Mouse (Mus musculus) inflammation-experienced regulatory T-cells, adult 6 months (primary cell): Measurements from ENCODE around the gene Itgb1bp2. TPM values are rescaled to one million over a fixed set of nuclear protein-coding genes. Genes with fewer than 3 reads are reported as not detected.

ENCODE experiments used
- ATAC-seq: one replicate; pipeline ENCODE4 v1.8.0; 2017
- polyA plus RNA-seq, 3 experiments: library from polyadenylated mRNA; unstranded; fragments of 100-300 nt; shearing (Covaris generic); gene quantifications; one replicate each; pipeline ENCODE4 v1.2.1; 2017

Gene Itgb1bp2
- polyA plus RNA-seq: under 1 TPM in 2 of 3 experiments, not detected in 1; 0.26 to 0.73 TPM

DNA sequence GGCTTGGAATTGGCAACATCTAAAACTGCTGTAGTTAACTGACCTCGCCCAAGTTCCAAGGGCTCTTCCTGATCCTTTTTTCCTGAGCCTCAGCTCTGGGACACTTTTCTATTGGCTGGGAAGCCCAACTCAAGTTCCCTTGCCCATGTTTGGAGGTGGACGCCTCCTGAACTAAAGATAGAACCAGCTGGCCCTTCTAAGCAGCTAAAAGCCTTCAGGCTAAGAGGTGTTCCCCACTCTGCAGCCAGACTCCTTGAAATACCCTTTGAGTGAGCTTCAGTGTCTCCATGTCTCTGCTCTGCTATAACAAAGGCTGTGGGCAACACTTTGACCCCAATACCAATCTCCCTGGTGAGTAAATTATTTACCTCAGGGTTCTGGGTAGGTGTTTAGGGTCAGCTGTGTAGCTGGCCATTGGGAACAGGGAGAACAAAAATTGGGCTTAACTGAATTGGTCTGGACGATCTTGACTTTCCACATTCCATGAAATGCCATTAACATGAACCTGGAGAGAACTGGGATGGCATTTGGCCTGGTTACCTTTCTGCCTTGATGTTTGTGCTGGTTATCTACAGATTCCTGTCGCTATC is at the start of gene Itgb1bp2:
Itgb1bp2 (plus strand) TSS at position 203 of the 590 bp plus-strand sequence.
- no peak for ATAC-seq

DNA sequence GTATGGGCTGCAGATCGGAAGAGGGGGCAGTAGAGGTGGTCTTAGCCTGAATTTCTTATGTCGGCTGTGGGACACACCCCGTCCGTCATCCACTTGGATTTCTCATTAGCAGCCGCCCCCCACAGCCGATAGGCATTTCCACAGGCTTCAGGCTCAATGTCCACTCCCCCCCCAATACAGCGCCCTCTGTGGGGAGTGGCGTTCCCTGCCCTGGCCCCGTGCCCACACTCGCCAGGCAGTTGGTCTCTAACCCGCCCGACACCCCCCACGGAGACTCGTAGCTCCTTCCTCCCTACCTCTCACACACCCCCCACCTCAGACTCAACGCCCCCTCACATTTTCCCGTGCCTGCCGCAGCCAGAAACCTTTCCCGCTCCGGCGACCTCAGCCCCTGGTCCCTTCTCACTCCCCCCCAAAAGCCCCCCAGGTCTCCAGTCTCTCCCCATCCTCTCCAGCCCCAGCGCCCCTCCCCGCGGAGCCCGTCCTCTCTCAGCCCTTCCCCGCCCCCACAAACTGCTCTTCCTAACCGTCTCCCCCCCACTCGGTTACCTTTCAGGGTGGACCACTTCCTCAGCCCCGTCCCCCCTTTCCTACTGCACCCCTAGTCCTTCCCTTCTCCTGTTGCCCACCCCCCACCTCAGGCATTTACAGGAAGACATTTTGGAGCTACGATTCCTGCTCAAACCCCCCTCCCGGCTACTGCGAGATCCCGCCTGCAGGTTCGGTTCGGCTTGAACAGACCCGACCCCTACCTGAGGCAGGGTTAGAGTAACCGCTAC is 29.8 kb upstream of the Itgb1bp2 start:
- peak; percentile 12 for ATAC-seq

DNA sequence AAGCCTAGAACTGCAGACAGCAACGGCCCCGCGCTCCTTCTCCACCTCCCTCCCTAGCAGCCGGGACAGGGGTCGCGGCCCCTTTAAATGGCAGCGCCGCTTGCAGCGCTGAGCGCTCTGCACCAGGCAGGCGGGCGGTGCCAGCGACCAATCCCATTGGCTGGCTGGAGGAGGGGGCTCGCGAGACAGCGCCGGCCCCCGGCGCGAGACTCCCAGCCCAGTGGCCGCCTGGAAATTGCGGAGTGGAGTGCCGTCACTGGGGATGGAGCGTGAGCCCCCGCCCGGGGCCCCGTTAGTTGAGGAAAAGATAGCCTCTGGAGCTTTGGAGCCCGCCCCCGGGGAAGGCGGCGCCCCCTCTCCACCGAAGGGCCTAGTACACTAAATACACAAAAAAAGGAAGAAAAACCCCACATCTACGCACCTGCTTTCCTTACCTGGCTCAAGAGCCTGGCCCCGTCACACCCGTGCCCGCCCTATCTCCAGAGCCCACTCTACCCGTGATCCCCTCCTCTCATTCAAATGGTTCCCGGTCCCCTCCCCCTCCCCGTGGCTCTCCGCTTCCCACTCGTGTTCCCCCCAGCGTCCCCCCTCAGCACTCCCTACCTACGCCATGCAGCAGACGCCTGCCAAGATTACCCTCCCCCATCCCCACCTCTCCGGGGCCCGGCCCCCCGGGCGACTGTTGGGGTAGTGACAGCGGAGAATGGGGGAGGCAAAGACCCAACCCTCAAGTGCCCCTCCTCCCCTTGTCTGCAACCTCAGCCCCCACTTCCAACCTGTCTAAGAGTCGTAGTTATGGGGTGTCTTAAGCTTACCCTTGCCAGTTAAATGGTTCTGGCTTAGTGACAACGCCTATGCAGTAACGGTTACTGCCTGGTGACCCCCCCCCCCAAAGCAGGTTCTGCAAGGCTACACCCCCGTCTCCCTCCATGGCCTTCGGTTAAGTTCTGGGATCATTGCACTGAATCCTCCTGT is 28.9 kb upstream of the Itgb1bp2 start:
- ATAC-seq: peak; percentile 93

DNA sequence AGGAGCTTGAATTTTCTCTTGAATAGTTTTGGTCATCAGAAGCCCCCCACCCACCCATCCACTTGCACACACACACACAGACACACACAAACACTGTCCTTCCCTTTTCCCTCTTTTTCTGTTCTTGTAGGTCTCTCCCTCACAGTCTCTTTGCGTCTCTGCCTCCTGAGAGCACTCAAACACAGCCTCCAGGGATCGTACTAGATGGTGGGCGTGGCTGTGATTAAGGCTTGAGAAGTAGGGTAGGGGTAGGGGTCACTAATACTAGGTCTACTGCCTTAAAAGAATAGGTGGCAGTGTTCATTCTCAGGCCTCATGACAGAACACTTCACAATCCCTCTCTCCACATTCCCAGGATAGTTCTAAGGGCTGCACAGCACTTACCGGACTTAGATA is 28.2 kb upstream of the Itgb1bp2 start, which contains the start of gene Zmym3:
Zmym3 (minus strand) TSS at position 150 of the 396 bp plus-strand sequence.
- no peak for ATAC-seq

DNA sequence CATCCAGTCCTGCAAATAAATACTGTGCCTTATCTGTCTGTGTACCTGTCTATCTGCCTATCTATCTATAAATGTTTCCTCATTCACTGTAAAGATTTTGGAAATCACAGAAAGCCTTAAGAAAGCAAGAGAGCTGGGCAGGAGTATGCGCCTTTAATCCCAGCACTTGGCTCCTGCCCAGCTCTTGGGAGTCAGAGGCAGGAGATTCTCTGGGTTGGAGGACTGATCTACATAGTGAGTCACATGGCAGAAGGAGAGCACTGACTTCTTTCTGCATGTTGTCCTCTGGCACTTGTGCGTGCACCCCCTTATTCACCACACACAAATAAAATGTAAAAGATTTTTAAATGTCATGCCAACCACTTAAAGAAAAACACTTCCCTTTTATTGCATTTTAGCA is 25.4 kb upstream of the Itgb1bp2 start:
- ATAC-seq: no peak

DNA sequence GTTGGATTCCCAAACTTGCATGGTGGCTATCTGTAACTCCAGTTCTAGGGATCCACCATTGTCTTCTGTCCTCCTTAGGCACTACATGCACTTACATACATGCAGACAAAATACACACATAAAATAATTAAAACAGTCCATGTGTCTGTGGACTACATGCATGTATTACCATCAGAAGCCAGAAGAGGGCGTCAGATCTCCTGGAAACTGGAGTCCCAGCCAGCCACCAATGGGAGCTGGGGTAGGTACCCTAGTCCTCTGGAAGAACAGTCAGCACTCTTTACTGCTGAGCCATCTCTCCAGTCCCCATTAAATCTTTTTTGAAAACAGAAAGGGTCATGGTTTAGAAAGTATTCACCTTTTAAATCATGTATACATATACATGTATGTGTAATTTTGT is 21.1 kb upstream of the Itgb1bp2 start:
- no peak for ATAC-seq

DNA sequence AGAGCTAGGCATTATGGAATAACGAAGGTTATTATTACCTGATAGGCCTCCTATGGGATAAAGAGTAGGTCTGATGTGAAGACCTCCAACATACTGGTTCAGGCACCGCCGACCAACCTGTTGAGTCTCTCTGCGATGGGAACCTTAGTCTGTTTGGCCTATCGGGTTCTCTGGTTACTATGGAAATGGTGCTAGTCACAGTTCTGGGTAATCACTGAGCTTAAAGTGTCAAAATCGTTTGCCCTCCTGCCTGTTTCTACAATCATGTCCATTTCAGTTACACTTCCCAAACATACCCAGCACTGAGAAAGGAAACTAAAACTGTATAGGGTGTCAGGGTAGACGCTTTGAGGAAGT is 20.1 kb upstream of the Itgb1bp2 start:
- peak; percentile 5 for ATAC-seq

DNA sequence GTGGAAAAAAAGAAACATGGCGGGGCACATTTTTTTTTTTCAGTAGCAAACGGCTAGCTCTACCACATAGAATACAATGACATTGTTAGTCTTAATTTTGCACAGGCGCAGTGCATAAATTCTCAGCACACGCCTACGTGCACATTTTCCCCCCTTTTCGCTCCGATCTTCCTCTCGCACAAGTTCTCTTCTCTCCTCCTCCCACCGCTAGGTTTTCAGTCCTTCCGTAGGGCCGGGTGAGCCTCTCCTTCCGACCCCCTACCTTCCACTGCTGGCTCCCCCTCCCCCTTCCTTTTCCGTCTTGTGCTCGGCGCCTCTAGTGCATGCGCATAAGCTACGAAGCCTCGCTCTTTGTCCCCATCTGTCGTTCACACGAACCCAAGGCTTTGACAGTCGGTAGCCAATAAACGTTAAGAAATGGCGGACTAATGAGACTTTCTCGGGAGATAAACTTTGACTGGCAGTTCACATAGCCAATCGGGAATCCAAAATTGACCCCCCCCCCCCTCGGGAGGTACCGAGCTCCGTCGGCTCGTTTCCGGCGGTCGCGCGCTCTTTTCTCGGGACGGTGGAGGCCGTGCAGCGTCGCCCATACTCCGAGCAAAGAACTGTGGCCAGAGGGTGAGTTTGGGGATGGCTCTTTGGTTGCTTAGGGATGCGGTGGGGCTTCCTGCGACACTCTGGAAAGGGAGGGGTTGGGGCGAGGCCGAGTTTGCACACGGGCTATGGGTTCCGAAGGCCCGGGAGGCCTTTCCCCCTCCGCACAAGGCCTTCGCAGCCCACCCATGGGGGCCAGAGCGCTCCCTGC is 19.5 kb upstream of the Itgb1bp2 start, which contains the start of gene Nono:
Nono (plus strand) TSS at position 177 of the 808 bp plus-strand sequence.
- peak; percentile 90 for ATAC-seq

DNA sequence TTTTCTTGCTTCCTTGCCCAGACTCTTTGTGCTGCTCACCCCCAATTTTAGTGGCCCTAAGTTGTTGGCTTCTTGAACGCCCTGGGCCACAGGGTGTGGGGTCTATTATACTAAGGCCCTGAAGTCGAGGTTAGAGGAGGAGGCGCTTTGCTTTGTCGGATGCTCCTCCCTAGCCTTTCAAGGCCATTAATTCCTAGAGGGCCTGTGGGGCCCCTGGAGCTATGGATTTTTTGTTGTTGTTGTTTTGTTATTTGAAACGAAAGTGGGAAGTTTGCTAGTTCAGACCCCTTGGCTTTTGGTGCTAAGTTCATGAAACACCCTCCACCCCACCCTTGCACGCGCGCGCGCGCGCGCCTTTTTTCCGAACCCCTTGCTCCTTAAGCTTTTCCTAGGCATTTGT is 18.9 kb upstream of the Itgb1bp2 start:
- no peak for ATAC-seq

DNA sequence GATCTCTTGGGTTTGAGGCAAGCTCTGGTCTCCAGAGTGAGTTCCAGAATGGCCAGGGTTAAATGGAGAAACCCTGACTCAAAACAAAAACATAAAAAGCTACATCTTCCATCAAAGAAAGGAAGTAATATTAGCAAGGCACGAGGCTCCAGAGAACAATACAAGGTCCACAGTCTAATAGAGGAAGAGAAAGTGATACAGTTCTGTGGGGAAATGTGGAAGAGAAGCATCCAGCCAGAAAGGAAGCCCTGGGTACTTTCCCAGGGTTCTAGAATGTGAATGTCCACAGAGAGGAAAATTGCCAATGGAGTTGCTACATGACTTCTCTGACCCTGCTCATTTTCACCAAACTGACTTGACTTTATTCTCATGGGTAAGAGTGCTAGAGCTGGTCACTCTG is 2.3 kb downstream of the Itgb1bp2 start:
- no peak for ATAC-seq

DNA sequence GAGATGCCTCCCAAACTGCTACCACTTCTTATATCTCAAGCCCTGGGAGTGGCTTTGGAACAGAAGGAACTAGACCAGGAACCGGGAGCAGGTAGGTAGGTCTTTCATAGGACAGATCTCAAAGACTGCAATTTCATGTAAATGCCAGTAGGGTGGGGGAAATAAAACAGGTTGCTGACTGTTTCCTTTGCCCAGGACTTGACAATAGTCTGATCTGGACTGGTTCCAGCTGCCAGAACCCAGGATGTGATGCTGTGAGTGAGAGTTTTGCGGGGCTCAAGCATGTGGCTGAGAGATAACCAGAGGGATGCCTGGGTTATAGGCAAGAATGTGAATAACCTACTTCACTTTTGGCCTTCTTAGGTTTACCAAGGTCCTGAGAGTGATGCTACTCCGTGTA is 2.7 kb downstream of the Itgb1bp2 start:
- ATAC-seq: no peak

DNA sequence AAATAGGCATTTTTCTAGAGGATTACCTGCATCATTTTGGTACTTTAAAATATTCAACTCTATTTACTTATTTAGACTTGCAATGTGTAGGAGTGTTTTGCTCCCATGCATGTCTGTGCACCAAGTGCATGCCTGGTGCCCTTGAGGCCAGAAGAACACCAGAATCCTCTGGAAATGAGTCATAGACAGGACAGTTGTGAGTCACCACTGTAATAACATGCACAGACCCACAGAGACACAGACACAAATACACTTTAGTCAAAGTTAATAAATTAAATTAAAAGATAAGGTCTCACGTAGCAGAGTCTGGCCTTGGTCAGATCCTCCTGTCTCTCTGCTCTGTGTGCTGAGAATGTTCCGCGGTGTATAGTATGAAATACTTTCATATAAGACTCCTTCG is 23.3 kb downstream of the Itgb1bp2 start:
- ATAC-seq: no peak

DNA sequence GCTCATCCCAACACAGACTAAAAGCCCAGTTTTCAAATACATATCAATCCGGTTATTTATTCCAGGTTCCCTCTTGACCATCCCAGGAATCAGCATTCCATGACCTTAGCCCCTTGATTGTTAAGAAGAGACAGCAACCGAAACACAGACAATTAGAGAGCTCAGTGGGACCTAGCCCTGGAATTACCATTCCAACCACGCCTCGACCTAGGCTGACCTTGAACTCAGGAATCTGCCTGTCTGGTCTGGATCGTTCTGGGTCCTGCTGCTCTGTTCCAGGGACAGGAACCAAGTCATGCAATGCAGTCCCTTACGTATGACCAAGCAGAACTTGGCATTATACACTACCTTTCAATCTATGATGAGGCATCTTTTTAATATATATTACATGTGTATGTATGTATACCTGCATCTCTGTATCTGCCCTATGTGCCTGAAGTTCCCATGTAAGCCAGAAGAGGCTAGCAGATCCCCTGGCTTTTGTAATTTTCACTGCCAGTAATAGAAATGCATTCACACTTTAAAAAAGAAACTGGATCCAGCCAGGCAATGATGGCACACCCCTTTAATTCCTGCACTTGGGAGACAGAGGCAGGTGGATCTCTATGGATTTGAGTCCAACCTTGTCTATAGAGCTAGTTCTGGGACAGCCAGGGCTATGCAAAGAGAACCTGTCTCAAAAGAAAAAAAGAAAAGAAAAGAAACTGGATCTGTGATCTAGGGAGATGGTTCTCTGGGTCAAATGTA is 32.9 kb downstream of the Itgb1bp2 start:
- no peak for ATAC-seq

DNA sequence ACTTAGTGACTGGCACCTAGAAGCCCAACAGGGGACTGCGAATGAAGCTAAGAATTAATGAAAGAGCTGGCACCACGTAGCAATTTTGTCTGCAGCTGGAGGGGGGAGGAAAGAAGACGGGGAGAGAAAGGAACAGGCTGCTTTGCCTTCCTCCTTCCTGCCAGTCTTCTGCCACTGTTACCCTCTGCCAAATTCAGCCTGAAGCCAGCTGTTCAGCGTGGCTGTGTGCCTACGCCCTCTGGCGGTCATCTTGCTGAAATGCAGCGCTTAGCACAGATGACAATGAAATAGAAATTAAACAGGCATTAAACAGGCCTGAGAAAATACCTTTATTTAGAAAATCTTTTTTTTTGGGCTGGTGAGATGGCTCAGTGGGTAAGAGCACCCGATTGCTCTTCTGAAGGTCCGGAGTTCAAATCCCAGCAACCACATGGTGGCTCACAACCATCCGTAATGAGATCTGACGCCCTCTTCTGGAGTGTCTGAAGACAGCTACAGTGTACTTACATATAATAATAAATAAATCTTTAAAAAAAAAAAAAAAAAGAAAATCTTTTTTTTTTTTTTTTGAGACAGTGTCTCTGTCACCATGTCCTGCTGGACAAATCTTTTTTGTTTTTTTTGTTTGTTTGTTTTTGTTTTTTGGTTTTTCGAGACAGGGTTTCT is 37.7 kb downstream of the Itgb1bp2 start:
- ATAC-seq: peak; percentile 52

Other genes with a start within 250 kb of the Itgb1bp2 start
- 10 to 100 TPM; 43.0 to 58.6 (median 44.6) TPM for gene Snx12, start 226.5 kb upstream of the Itgb1bp2 start, polyA plus RNA-seq
- 1 to 10 TPM; 3.6 to 4.7 (median 4.7) TPM for gene Foxo4, start 194.6 kb upstream of the Itgb1bp2 start, polyA plus RNA-seq
- gene Gm614, start 185.1 kb upstream of the Itgb1bp2 start, polyA plus RNA-seq: 1 to 10 TPM in 2 of 3 experiments, not detected in 1; 2.1 to 2.6 TPM
- gene Il2rg, start 180.8 kb upstream of the Itgb1bp2 start, polyA plus RNA-seq: 1,000 to 10,000 TPM; 1,580 to 1,755 (median 1,720) TPM
- 1 to 10 TPM in 1 of 3 experiments, not detected in 2; 1.3 TPM for gene Gm20489, start 180.1 kb upstream of the Itgb1bp2 start, polyA plus RNA-seq
- gene Med12, start 175.1 kb upstream of the Itgb1bp2 start, polyA plus RNA-seq: 10 to 100 TPM; 55.5 to 98.4 (median 75.3) TPM
- under 1 TPM in 2 of 3 experiments, not detected in 1; 0.15 to 0.23 TPM for gene Nlgn3, start 149.9 kb upstream of the Itgb1bp2 start, polyA plus RNA-seq
- gene Gjb1, start 72.7 kb upstream of the Itgb1bp2 start, polyA plus RNA-seq: not detected
- gene Zmym3, start 28.2 kb upstream of the Itgb1bp2 start, polyA plus RNA-seq: 10 to 100 TPM; 12.3 to 22.1 (median 15.8) TPM
- gene Nono, start 19.8 kb upstream of the Itgb1bp2 start, polyA plus RNA-seq: 100 to 1,000 TPM; 343 to 390 (median 352) TPM
- 10 to 100 TPM; 22.0 to 25.9 (median 23.1) TPM for gene Taf1, start 83.6 kb downstream of the Itgb1bp2 start, polyA plus RNA-seq
- 100 to 1,000 TPM; 153 to 224 (median 174) TPM for gene Ogt, start 191.0 kb downstream of the Itgb1bp2 start, polyA plus RNA-seq